Mouse (Mus musculus): ENCODE results near the gene Gm28230. TPM values are rescaled to one million over a fixed set of nuclear protein-coding genes. Genes with fewer than 3 reads are reported as not detected.
A peak's percentile ranks its signal among the peaks of the same experiment; 100 is the strongest.

Gene Gm28230
- polyA plus RNA-seq (2015; fragmentation: Nextera tagmentation; extraction: Ambion mirVana), result 1.3 and 1.5 TPM in 2 replicates

GRCm38 (mm10) chr2:74726551-74726950 is at the start of gene Gm28230:
Gm28230 (plus strand) TSS chr2:74726728.
- ATAC-seq (ENCODE audit: low FRiP score), result peak; percentile 41; the same call in 1 of the 2 replicates
- Histone ChIP-seq H3K4me3 (peak within 1 kb of the TSS; percentile 57), H3K27me3 (peaks cover 96% of the 10 kb centered on the region), H3K36me3 (no peaks in the 10 kb centered on the region), H3K4me2 (peak within 1 kb of the TSS; percentile 83), H3K27ac (peak within 1 kb of the TSS; percentile 97), H3K9me3 (no peaks in the 10 kb centered on the region), H3K9ac (peak within 1 kb of the TSS; percentile 87), H3K4me1 (replicated peaks) (peaks cover 57% of the 10 kb centered on the region)
- 5% methylated on average over 5 of the region's 5 CpGs for WGBS

GRCm38 (mm10) chr2:74677106-74677505 is 49.4 kb upstream of the Gm28230 start:
- no peak for ATAC-seq (ENCODE audit: low FRiP score)
- Histone ChIP-seq H3K9ac (no peak overlapping the region), H3K9me3 (no peaks in the 10 kb centered on the region), H3K27ac (no peak overlapping the region), H3K4me3 (no peak overlapping the region), H3K36me3 (no peaks in the 10 kb centered on the region), H3K4me1 (replicated peaks) (peaks cover 10% of the 10 kb centered on the region), H3K27me3 (peaks cover 100% of the 10 kb centered on the region), H3K4me2 (no peak overlapping the region)
- 6% methylated on average over 2 of the region's 2 CpGs for WGBS

GRCm38 (mm10) chr2:74678891-74679595 is 47.5 kb upstream of the Gm28230 start, which contains the start of gene Hoxd11:
Hoxd11 (plus strand) TSS chr2:74679557.
- Histone ChIP-seq H3K27me3 (peaks cover 100% of the 10 kb centered on the region), H3K27ac (no peak within 1 kb of the TSS), H3K9me3 (no peaks in the 10 kb centered on the region), H3K9ac (no peak within 1 kb of the TSS), H3K4me1 (replicated peaks) (peaks cover 13% of the 10 kb centered on the region), H3K4me3 (no peak within 1 kb of the TSS), H3K4me2 (no peak within 1 kb of the TSS), H3K36me3 (no peaks in the 10 kb centered on the region)
- WGBS, result 2% methylated on average over 15 of the region's 15 CpGs
- ATAC-seq (ENCODE audit: low FRiP score), result no peak

- no peak overlapping the region for H3K27ac ChIP-seq
- H3K36me3 ChIP-seq, result no peaks in the 10 kb centered on the region
- ATAC-seq (ENCODE audit: low FRiP score), result no peak
- no peak overlapping the region for H3K4me2 ChIP-seq
- H3K4me1 ChIP-seq (replicated peaks), result peaks cover 13% of the 10 kb centered on the region
- whole genome bisulfite sequencing, result under 1% methylated on average over 26 of the region's 26 CpGs
- no peak overlapping the region for H3K4me3 ChIP-seq
- peaks cover 100% of the 10 kb centered on the region for H3K27me3 ChIP-seq
- no peaks in the 10 kb centered on the region for H3K9me3 ChIP-seq
- no peak overlapping the region for H3K9ac ChIP-seq
Observed at GRCm38 (mm10) chr2:74679596-74679971, 46.9 kb upstream of the Gm28230 start.

GRCm38 (mm10) chr2:74679980-74680379 is 46.5 kb upstream of the Gm28230 start:
- Histone ChIP-seq H3K4me3 (no peak overlapping the region), H3K4me1 (replicated peaks) (peaks cover 13% of the 10 kb centered on the region), H3K9ac (no peak overlapping the region), H3K27me3 (peaks cover 100% of the 10 kb centered on the region), H3K4me2 (no peak overlapping the region), H3K36me3 (no peaks in the 10 kb centered on the region), H3K9me3 (no peaks in the 10 kb centered on the region), H3K27ac (no peak overlapping the region)
- WGBS, result 1% methylated on average over 23 of the region's 23 CpGs
- ATAC-seq (ENCODE audit: low FRiP score), result no peak; the same call in 1 of the 2 replicates

- Histone ChIP-seq H3K36me3 (no peaks in the 10 kb centered on the region), H3K4me1 (replicated peaks) (peaks cover 13% of the 10 kb centered on the region), H3K4me2 (no peak overlapping the region), H3K9me3 (no peaks in the 10 kb centered on the region), H3K4me3 (no peak overlapping the region), H3K9ac (no peak overlapping the region), H3K27me3 (peaks cover 100% of the 10 kb centered on the region), H3K27ac (no peak overlapping the region)
- ATAC-seq (ENCODE audit: low FRiP score), result no peak
- 1% methylated on average over 21 of the region's 21 CpGs for WGBS
Observed at GRCm38 (mm10) chr2:74680561-74681398, 45.7 kb upstream of the Gm28230 start.

- H3K4me2 ChIP-seq, result no peak overlapping the region
- H3K27me3 ChIP-seq, result peaks cover 98% of the 10 kb centered on the region
- ATAC-seq (ENCODE audit: low FRiP score), result no peak
- no peak overlapping the region for H3K27ac ChIP-seq
- H3K36me3 ChIP-seq, result no peaks in the 10 kb centered on the region
- under 1% methylated on average over 77 of the region's 78 CpGs for WGBS
- no peaks in the 10 kb centered on the region for H3K9me3 ChIP-seq
- peaks cover 13% of the 10 kb centered on the region for H3K4me1 ChIP-seq (replicated peaks)
- H3K4me3 ChIP-seq, result peak overlapping the region; percentile 20
- no peak overlapping the region for H3K9ac ChIP-seq
Observed at GRCm38 (mm10) chr2:74681594-74682531, 44.7 kb upstream of the Gm28230 start.

GRCm38 (mm10) chr2:74682796-74683195 is 43.7 kb upstream of the Gm28230 start:
- Histone ChIP-seq H3K27ac (no peak overlapping the region), H3K4me1 (replicated peaks) (peaks cover 13% of the 10 kb centered on the region), H3K4me2 (no peak overlapping the region), H3K4me3 (peak overlapping the region; percentile 20; the same call in 1 of the 2 replicates), H3K9ac (no peak overlapping the region), H3K9me3 (no peaks in the 10 kb centered on the region), H3K27me3 (peaks cover 98% of the 10 kb centered on the region), H3K36me3 (no peaks in the 10 kb centered on the region)
- no peak for ATAC-seq (ENCODE audit: low FRiP score)
- 2% methylated on average over 32 of the region's 51 CpGs for WGBS

- peaks cover 98% of the 10 kb centered on the region for H3K27me3 ChIP-seq
- H3K4me3 ChIP-seq, result no peak overlapping the region
- H3K27ac ChIP-seq, result no peak overlapping the region
- no peaks in the 10 kb centered on the region for H3K9me3 ChIP-seq
- no peak overlapping the region for H3K9ac ChIP-seq
- 2% methylated on average over 18 of the region's 18 CpGs for WGBS
- ATAC-seq (ENCODE audit: low FRiP score), result no peak
- H3K4me1 ChIP-seq (replicated peaks), result peaks cover 13% of the 10 kb centered on the region
- no peak overlapping the region for H3K4me2 ChIP-seq
- no peaks in the 10 kb centered on the region for H3K36me3 ChIP-seq
Observed at GRCm38 (mm10) chr2:74683471-74683951, 43.0 kb upstream of the Gm28230 start.

GRCm38 (mm10) chr2:74684106-74684505 is 42.4 kb upstream of the Gm28230 start:
- Histone ChIP-seq H3K27ac (no peak overlapping the region), H3K27me3 (peaks cover 98% of the 10 kb centered on the region), H3K4me2 (no peak overlapping the region), H3K36me3 (no peaks in the 10 kb centered on the region), H3K9ac (no peak overlapping the region), H3K4me3 (no peak overlapping the region), H3K4me1 (replicated peaks) (peaks cover 13% of the 10 kb centered on the region), H3K9me3 (no peaks in the 10 kb centered on the region)
- WGBS, result 2% methylated on average over 12 of the region's 12 CpGs
- no peak for ATAC-seq (ENCODE audit: low FRiP score)

GRCm38 (mm10) chr2:74685059-74685603 is 41.4 kb upstream of the Gm28230 start:
- Histone ChIP-seq H3K9me3 (no peaks in the 10 kb centered on the region), H3K4me2 (no peak overlapping the region), H3K36me3 (no peaks in the 10 kb centered on the region), H3K9ac (no peak overlapping the region), H3K27ac (no peak overlapping the region), H3K27me3 (peaks cover 98% of the 10 kb centered on the region), H3K4me1 (replicated peaks) (peaks cover 13% of the 10 kb centered on the region), H3K4me3 (no peak overlapping the region)
- no peak for ATAC-seq (ENCODE audit: low FRiP score)
- WGBS, result 13% methylated on average over 4 of the region's 4 CpGs

Data from hindbrain, embryonic 13.5 days (tissue).